Mouse (Mus musculus) spleen, adult 2 months (tissue): ENCODE results near the gene Sart1.

Experiments
- CTCF ChIP-seq: fragments of 200-500 bp; IDR thresholded peaks from 2 replicates; pipeline ENCODE4 v1.5.1; 2011; ENCODE audit warnings: mild to moderate bottlenecking, inconsistent platforms; ENCODE audit not compliant: insufficient read depth, insufficient read length, insufficient replicate concordance; ENCODE audit errors: extremely low read depth
- POLR2A ChIP-seq: fragments of 200-500 bp; IDR thresholded peaks from 2 replicates; pipeline ENCODE4 v1.6.1; 2011; ENCODE audit warnings: low read depth, low read length, inconsistent platforms

DNA sequence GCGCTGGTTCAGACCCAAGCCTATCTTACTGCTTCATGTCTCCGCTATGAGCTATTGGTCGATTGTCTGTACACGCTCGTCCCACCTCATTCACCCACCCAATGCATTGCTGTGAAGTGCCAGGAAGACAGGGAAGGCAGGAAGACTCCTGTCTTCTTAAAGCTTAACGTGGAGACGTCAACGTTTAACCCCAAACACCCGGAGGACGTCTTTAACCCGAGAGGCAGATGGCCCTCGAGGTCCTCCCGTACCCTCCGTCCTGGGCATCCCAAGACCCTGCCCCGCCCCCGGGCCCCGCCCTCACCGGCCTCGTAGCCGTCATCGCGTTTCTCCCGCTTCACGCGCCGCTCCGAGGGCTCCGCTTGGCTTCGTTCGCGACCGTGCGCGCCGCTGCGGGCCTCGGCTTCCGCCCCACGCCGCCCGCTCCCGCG, 477 bp downstream of the Sart1 start:
- TF ChIP-seq CTCF (no peak), POLR2A (no peak)
